Mouse (Mus musculus) splenic B cell, adult 2 months (primary cell): ENCODE data around the gene Tnnc2.

Experiments
- DNase-seq: peaks from one replicate; pipeline ENCODE4 v3.0.0-alpha.2; 2011; ENCODE audit warnings: low read depth, low spot score
- H3K27me3 ChIP-seq: 2 replicates; pipeline ENCODE4 v1.6.1; 2012; ENCODE audit warnings: mild to moderate bottlenecking, low read length, moderate library complexity, mixed read lengths; ENCODE audit not compliant: control insufficient read depth, poor library complexity, insufficient read depth, severe bottlenecking
- H3K36me3 ChIP-seq: 2 replicates; pipeline ENCODE4 v1.6.1; 2012; ENCODE audit warnings: mild to moderate bottlenecking, low read length, moderate library complexity, mixed read lengths; ENCODE audit not compliant: control insufficient read depth, poor library complexity, insufficient read depth, severe bottlenecking

The Tnnc2 gene

DNA sequence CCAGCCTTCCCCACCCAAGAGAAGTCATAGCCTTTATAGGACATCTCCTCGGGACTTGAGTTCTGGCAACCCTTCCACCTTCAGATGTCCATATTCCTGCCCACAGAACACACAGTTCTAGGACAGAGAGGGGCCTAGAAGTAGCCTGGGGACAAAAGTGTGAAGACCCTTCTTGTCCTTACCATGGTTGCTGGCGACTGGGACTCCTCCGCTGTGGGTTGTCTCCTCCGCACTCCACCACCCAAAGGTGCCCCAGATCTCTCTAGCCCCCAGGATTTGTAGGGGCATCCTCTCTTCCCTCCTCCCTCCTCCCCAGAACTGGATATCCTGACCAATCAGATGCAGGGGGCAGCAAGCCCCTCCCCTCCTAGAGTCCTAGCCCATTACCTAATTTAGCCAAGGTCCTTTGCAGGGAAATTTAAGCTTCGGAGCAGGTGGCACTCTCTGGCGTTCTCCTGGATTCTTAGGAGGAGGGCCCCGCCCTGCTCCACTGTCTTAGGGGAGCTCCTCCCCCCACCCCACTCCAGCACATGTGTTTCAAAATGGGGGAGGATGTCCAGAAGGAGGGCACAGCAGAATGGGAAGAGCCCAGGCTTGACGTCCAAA, at the start of gene Tnnc2:
Gene Tnnc2, minus strand, starts transcription at position 487 of the 606 bp plus-strand sequence.
- Histone ChIP-seq H3K36me3 (no peaks in the 10 kb centered on the region), H3K27me3 (no peaks in the 10 kb centered on the region)
- DNase-seq, result no peak

DNA sequence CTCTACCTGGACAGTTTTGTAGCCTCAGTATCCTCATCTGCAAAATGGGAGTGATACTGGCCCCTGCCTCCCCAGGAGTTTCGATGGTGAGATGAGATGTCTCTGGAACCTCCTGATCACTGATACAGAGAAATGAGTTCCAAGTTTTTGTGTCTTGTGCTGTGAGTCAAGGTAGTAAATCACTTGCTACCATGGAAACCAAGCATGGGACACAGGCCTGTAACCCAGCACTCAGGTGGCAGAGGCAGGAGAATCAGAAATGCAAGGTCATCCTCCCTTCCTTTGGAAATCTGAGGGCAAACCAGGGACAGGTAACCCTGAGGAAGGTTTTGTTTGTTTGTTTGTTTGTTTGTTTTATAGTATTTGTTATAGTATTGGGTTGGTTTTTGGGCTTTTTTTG, 49.3 kb upstream of the Tnnc2 start:
- H3K36me3 ChIP-seq, result peaks cover 3% of the 10 kb centered on the region
- no peaks in the 10 kb centered on the region for H3K27me3 ChIP-seq
- DNase-seq, result no peak

DNA sequence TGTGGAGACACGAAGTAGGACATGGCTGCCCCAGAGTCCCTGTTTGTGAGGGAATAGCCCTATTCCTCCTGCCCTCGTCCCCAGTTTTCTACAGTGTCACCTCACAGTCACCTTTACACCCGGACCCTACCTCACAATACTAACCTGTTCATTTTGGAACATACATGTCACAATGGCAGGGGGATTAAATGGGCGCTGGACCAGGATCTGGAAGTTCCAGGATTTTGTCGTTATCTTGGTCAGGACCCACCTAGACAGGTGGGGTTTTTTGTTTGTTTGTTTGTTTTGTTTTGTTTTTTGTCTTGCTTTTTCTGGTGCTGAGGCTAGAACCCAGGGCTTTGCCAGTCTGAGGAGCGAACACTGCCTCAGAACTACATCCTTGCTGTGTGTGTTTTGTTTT, 48.7 kb upstream of the Tnnc2 start, which contains the start of gene Spata25:
Gene Spata25, minus strand, starts transcription at position 101 of the 400 bp plus-strand sequence.
- Histone ChIP-seq H3K27me3 (no peaks in the 10 kb centered on the region), H3K36me3 (peaks cover 3% of the 10 kb centered on the region)
- DNase-seq, result no peak

DNA sequence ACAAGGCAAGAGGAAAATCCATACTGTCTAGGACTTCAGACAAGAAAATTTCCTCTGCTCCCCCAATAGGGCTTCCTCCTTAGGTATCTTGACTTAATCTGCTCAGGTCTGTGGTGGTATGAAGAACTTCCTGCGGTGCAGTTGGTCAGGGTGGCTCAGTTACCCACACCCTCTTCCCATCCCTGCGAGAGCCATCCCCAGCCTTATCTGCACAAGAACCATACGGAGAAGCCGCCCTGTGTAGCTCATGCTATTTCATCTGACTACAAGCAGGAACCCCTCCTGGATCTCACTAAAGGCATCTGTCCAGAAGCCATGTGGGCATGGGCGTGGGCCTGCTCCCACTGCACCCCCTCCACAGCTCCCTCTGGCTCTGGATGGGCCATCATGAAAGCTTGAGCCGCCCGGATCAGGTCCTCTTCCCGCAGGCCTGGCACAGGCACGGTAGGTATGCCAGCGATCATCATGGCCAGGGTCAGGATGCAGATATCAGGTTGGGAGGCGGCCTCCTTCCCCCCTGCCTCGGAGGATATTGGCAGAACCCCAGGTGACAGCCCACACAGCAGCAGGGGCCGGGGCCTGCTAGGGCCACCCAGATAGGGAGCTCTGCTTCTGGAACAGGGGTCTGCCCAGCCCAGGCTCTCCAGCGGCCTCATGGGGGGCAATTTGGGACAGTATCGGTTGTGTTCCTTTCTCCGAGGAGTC, 47.5 kb upstream of the Tnnc2 start:
- Histone ChIP-seq H3K36me3 (peaks cover 3% of the 10 kb centered on the region), H3K27me3 (no peaks in the 10 kb centered on the region)
- DNase-seq, result no peak

DNA sequence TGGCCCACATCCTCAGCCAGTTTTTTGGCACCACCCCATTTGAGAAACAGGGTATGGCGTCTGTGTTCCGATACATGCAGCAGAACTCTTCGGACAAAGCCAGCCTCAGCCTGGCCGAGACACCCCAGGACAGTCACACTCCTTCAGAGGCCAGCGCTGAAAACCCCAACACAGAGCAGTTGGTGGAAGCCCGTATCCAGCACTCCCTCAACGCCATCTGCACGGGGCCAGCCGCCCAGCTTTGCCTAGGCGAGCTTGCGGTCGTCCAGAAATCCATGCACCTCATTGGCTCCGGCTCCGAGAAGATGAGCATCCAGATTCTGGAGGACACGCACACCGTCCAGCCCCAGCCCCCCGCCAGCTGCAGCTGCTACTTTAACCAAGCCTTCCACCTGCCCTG, 45.8 kb upstream of the Tnnc2 start:
- Histone ChIP-seq H3K36me3 (peaks cover 3% of the 10 kb centered on the region), H3K27me3 (no peaks in the 10 kb centered on the region)
- DNase-seq, result no peak

DNA sequence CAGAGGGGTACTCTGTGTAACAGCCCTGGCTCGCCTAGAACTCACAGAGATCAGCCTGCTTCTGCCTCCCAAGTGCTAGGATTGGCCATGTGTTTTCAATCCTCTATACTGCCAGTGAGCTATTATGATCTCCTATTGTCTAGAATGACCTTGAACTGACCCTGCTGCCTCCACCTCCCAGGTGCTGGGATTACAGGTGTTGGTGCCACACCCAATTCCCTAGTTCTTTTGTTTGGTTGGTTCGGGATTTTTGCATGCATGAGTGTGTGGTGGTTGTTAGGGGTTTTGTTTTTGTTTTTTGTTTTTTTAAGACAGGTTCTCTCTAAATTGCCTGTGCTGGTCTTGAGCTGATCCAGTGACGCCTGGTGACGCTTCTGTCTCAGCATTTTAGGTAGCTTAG, 44.2 kb upstream of the Tnnc2 start:
- peaks cover 3% of the 10 kb centered on the region for H3K36me3 ChIP-seq
- H3K27me3 ChIP-seq, result no peaks in the 10 kb centered on the region
- DNase-seq, result no peak

DNA sequence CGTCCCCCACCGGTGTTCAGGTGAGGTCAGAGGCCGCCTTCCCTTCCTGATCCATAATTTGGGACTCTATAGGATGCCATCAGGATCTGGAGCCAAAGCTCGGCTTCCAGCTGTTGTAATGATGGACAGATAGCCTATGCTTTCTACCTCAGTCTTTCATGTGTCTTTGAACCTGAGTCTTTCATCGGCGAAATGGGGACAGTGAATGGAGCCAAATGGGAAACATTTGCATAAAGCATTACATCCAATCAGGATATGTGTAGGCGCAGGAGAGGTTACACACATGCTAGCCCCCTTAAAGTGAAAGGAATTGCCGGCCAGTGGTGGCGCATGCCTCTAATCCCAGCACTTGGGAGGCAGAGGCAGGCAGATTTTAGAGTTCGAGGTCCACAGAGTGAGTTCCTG, 43.4 kb upstream of the Tnnc2 start:
- Histone ChIP-seq H3K36me3 (peaks cover 3% of the 10 kb centered on the region), H3K27me3 (no peaks in the 10 kb centered on the region)
- DNase-seq, result no peak

DNA sequence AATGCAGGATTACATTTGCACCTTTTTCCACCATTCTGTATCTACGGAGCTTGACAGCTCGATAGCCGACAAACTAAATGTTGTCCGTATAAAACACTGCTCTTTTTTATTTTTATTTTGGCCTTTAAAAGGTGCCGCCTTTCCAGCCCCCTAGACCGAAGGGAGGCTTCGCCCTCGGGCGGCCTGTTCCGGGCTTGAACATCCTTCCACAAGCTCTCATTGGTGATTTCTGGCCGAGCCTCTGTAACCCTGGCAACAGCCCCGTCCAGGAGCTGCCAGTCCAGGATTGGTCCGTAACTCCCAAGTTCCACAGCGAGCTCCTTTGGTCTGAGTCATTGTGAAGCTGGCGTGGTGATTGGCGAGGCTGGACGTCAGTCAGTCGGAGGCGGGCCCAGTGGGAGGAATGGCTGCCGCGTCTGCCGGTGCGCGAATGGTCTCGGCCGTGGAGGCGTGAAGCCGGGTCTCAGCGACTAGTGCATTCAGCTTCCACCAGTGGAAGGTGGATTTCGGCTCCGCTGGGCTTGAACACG, 42.9 kb upstream of the Tnnc2 start, which contains the start of gene Zswim1:
Gene Zswim1, plus strand, starts transcription at position 51 of the 530 bp plus-strand sequence.
- Histone ChIP-seq H3K27me3 (no peaks in the 10 kb centered on the region), H3K36me3 (peaks cover 3% of the 10 kb centered on the region)
- peak; percentile 99 for DNase-seq

DNA sequence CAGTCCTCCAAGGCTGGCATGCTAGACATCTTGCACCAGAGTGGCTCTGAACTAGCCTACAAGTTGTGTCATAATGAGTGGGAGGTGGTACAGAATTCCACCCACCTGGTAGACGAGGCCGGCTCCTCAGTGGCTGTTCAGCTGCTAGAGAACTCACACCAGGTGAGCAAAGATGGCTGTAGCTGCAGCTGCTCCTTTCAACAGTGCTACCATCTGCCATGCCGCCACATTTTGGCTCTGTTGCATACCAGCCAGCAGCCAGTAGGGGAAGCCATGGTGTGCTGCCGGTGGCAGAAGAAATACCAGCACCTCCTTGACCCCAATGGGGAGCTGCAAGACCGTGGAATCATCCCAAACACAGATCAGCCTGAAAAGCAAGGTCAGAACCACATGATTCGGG, 41.3 kb upstream of the Tnnc2 start:
- DNase-seq, result no peak
- no peaks in the 10 kb centered on the region for H3K27me3 ChIP-seq
- H3K36me3 ChIP-seq, result peaks cover 1% of the 10 kb centered on the region; the same call in 1 of the 2 replicates

DNA sequence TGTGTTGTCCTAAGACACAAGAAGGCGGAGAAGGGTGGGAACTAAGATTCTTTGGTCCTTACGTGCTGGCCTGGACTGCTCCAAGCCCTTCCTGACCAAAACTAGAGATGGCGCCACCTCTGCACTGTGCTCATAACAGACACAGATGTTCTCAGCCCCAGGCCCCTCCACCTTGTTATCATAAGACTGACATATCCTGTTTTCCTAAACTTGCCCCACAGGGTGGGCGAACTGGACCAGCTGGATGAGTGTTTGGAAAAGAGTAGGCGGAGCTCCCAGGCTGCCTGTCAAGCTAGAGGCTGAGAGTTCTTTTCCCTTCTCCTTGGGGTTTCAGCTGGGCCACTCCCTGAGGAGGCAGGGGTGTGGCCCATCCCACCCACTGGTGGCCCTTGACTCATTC, 37.9 kb upstream of the Tnnc2 start:
- H3K36me3 ChIP-seq, result no peaks in the 10 kb centered on the region
- no peak for DNase-seq
- no peaks in the 10 kb centered on the region for H3K27me3 ChIP-seq

DNA sequence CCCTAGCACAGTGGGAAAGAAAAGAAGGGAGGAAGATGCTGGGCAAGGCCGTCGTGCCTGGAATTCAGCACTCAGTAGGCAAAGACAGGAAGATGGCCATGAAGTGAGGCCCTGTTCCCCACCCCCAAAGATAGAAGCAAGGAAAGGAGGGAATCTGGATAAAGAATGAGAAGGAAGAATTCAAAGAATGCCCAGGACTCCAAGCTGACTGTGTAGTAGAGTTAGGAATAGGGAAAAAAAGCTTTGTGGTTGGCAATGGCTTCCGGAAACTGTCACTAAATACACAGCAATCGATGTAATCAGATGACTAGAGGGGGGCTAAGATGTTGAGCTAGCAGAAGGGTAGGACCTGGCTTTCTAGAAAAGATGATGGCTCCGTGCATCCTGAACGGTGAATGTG, 37.4 kb upstream of the Tnnc2 start:
- Histone ChIP-seq H3K36me3 (no peaks in the 10 kb centered on the region), H3K27me3 (no peaks in the 10 kb centered on the region)
- no peak for DNase-seq

DNA sequence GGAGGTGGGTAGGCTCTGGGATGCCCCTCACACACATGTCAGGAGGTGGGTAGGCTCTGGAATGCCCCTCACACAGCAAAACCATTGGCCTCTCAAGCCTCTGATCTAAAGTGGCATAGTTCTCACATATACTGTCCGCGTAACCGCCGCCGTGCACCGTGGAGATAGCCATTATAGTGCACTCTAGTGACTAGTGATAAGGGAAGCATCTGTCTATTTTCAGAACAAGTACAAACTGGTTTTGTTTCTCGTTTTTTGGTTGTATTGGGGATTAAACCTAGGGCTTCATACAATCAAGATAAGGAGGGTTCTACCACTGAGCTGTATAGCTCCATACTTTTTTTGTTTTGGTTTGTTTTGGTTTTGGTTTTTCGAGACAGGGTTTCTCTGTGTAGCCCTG, 36.1 kb upstream of the Tnnc2 start:
- Histone ChIP-seq H3K27me3 (no peaks in the 10 kb centered on the region), H3K36me3 (no peaks in the 10 kb centered on the region)
- no peak for DNase-seq

DNA sequence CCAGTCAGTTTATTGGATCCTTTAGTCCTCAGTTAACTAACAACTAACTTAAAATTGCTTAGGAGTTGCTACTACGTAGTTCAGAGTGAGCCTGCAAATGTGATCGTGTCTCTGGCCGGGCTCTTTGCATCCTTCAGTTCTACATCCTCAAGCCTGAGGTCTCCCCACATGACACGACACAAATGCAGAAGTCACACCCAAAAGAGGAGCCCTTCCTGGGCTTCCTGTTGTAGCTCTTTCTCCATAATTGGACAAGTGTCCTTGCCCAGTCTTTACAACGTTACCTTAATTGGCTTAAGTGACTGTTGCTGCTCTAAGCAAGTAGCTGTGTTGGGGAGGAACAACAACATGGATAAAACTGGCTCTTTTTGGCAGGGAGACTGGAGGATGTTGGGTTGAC, 35.6 kb upstream of the Tnnc2 start:
- H3K27me3 ChIP-seq, result no peaks in the 10 kb centered on the region
- no peaks in the 10 kb centered on the region for H3K36me3 ChIP-seq
- no peak for DNase-seq

DNA sequence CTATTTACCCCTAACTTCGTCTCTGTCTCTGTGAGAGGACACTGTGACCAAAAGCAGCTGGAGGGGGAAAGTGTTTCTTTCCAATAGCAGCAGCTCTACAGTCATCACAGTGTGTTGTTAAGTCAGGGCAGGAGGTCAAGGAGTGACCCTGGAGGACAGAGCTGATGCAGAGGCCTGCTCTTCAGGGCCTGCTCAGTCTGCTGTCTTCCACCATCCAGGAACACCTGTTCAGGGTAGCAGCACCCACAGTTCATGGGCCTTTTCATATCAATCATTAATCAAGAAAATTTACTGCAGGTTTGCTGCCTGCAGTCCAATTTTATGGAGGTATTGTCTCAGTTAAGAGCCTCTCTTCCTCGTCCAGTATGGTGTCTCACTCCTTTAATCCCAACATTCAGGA, 33.8 kb upstream of the Tnnc2 start:
- Histone ChIP-seq H3K36me3 (peaks cover 3% of the 10 kb centered on the region; the same call in 1 of the 2 replicates), H3K27me3 (no peaks in the 10 kb centered on the region)
- DNase-seq, result no peak

DNA sequence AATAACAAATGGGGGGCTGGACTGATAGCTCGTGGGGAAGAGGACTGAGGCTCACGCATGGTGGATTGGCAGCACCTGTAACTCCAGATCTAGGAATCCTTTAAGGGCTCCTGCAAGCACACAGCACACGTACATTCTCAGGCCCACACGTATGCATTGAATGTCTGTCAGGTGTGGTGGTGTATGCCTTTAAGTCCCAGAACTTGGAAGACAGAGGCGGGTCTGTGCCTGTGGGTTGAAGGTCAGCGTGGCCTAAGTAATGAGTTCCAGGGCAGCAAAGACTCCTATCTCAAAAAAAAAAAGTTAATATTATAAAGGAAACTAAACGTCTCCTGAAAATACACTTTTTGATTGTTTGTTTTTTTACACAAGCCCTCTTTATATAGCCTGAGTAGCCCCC, 26.8 kb upstream of the Tnnc2 start:
- no peak for DNase-seq
- H3K36me3 ChIP-seq, result peaks cover 5% of the 10 kb centered on the region; the same call in 1 of the 2 replicates
- no peaks in the 10 kb centered on the region for H3K27me3 ChIP-seq
